Mouse (Mus musculus) cortical plate, adult 2 months (tissue): ENCODE data around the gene Adgrf5. TPM values are rescaled to one million over a fixed set of nuclear protein-coding genes. Genes with fewer than 3 reads are reported as not detected.

ENCODE experiments used
- H3K27ac ChIP-seq: fragments of 200-500 bp; 2 replicates; pipeline ENCODE4 v1.5.1; 2012; ENCODE audit warnings: low read length, control low read depth, inconsistent platforms; ENCODE audit not compliant: insufficient read depth
- H3K4me1 ChIP-seq: fragments of 200-500 bp; 2 replicates; pipeline ENCODE4 v1.6.1; 2011; ENCODE audit warnings: low read length; ENCODE audit not compliant: control insufficient read depth, insufficient read depth
- H3K4me3 ChIP-seq: fragments of 200-500 bp; 2 replicates; pipeline ENCODE4 v1.5.1; 2011; ENCODE audit warnings: mild to moderate bottlenecking, low read length, control low read depth; ENCODE audit not compliant: insufficient read depth
- CTCF ChIP-seq: fragments of 200-500 bp; IDR thresholded peaks from 2 replicates; pipeline ENCODE4 v1.5.1; 2011; ENCODE audit warnings: mild to moderate bottlenecking, control low read depth, low read length; ENCODE audit not compliant: insufficient read depth; ENCODE audit errors: extremely low read depth
- POLR2A ChIP-seq: fragments of 200-500 bp; IDR thresholded peaks from 2 replicates; pipeline ENCODE4 v1.6.1; 2011; ENCODE audit warnings: mild to moderate bottlenecking, low read length, control low read depth; ENCODE audit not compliant: insufficient read depth; ENCODE audit errors: extremely low read depth
- polyA plus RNA-seq: library from polyadenylated mRNA; depleted of rRNA; stranded (reverse); fragments of >200 nt; gene quantifications from 2 replicates; pipeline ENCODE4 v1.2.3, GENCODE M21; 2012; rRNA removed

Gene Adgrf5
- polyA plus RNA-seq, 1 experiment = 23.9 TPM

DNA sequence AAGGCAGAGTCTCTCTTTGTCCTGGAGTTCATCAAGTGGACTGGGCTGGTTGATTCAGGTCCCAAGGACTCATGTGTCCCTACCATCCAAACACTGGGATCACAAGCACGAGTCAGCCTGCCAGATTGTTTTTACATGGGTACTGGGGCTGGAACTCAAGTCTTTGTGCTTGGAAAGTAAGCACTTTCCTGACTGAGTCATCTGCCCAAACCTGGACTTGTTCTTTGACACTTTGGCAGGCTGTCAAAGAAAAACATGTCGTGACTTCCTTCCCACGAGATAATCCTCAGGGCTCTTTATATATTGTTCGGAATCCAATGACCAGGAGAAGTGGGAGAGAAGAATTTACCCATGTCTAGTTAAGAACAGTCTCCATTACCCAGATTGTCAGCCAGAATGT, 137.3 kb downstream of the Adgrf5 start:
- no peak overlapping the region for H3K27ac ChIP-seq
- no peaks in the 10 kb centered on the region for H3K4me1 ChIP-seq
- no peak for TF ChIP-seq CTCF
- TF ChIP-seq POLR2A = no peak

DNA sequence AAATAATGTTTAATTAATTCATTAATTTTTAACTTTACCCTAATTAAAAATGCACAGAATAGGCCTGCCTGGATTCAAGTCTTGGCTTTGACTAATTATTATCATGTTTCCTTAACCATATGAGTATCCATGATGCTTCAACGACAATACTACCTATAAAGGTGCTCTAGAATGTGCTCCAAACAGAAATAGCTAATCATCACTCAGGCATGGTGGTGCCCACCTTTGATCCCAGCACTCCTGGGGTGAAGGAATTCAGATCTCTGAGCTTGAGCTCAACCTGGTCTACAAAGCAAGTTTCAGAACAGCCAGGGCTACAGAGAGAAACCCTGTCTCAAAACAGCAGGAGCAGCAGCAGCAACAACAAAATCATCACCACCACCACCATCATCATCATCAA, 140.3 kb downstream of the Adgrf5 start:
- H3K4me1 ChIP-seq = no peaks in the 10 kb centered on the region
- no peak for TF ChIP-seq CTCF
- TF ChIP-seq POLR2A = no peak
- H3K4me3 ChIP-seq = no peak overlapping the region
- H3K27ac ChIP-seq = no peak overlapping the region

More for the DNA sequence above, 137.3 kb downstream of the Adgrf5 start:
- no peak overlapping the region for H3K4me3 ChIP-seq

DNA sequence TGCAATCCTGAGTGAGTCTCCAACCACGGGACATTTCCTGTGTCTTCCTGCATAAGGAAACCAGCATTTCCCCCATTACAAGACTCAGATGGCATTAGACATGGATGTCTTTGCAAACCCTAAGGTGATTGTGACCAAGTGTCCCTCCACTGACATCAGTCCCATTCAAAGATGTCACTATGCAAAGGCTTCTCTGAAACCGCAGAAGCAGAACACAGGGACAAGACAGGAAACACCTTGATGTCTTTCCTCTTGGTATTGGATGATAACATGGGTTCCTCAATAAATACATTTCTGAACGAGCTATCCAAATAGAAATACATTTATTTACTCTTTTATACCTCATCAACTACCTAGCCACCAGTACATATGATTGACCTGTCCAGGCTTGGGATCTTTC, 141.0 kb downstream of the Adgrf5 start:
- Histone ChIP-seq H3K4me3 (no peak overlapping the region), H3K4me1 (no peaks in the 10 kb centered on the region), H3K27ac (no peak overlapping the region)
- no peak for TF ChIP-seq POLR2A
- TF ChIP-seq CTCF = no peak

DNA sequence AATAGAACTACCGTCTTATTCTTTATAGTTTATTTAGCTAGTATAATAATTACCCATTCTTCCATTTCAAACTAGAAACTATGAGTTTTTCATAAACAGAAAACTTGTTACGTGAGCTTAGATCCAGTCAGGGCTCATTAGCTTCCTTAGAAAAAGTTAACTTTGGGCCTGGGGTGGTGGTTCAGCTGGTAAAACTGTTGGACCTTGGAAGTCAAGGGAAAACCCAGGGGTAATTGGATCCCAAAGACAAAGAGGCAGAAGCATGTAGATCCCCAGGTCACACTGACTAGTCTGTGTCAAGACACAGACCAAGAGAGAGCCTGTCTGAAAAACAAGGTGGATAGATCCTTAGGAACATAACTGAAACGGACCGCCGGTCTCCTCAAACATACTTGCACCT, 141.4 kb downstream of the Adgrf5 start:
- Histone ChIP-seq H3K4me1 (no peaks in the 10 kb centered on the region), H3K27ac (no peak overlapping the region), H3K4me3 (no peak overlapping the region)
- TF ChIP-seq POLR2A = no peak
- TF ChIP-seq CTCF = no peak

DNA sequence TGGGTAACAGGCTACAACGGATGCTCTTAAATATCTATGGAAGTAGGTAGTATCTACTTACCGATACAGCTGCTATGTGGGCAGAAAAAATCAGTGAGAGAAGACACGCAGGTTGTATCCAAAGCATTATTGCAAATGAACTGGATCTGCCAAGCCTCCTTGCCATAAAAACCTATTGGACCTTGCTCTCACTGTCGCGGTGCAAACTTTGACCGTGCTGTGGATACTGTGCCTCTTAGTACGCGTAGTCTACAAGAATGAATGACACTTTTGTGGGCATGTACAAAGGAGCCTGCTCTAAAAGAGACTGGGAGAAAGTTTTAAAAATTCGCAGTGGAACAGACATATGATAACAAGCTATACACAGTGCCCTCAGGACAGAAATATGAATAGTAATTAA, 142.3 kb downstream of the Adgrf5 start, which contains the start of gene Mep1a:
TSS of gene Mep1a (minus strand) at position 221 of the 400 bp plus-strand sequence.
- no peaks in the 10 kb centered on the region for H3K4me1 ChIP-seq
- H3K27ac ChIP-seq = no peak within 1 kb of the TSS
- TF ChIP-seq POLR2A (no peak), CTCF (no peak)
- H3K4me3 ChIP-seq = no peak within 1 kb of the TSS

DNA sequence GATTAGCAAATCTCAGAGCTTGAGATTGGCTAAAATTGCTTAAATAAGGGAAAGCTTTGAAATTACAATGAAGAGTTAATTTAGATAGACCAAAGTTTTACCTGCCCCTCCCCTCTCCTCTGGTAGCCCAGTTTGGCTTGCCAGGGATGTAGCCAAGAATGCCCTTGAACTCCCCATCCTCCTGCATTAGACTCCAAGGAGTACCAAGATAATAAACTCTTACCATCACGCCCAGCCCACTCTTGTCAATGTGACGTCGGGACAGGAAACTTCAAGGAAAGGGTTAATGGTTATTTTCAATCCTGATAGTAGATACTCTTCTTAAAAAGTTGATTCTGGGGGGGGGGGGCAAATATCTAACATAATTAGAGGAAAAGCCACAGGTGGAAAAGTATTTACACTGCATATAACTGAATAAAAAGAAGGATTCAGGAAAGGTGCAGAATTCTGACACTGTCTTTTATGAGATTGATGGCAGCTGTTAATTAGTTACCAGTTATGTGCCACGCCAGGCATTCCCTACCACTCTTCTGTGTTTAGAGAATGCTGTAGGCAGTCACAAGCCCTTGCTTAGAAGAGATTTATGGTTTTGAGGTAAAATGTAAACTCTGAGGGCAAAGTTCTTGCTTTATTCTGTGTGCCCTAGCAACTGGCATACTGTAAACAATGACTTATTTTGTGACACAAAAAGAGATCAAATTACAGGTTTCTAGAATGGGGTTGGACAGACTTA, 143.8 kb downstream of the Adgrf5 start:
- Histone ChIP-seq H3K4me3 (no peak overlapping the region), H3K4me1 (no peaks in the 10 kb centered on the region), H3K27ac (no peak overlapping the region)
- TF ChIP-seq CTCF (no peak), POLR2A (no peak)

DNA sequence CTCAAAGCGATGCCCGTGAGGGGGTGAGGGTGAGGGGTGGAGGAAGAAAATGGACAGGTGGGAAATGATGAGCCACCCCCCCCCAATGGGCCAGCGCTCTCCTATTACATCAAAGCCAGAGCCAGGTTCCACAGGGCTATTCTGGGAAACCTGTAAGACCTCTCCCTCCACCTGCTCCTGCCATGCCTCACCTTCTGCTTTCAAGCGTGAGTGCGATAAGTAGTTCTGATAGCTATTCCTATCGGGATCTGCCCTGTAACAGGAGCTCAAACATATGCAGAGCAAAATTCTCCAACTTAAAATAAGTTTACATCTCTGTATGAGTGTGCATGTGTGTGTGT, 144.3 kb downstream of the Adgrf5 start:
- no peak overlapping the region for H3K27ac ChIP-seq
- H3K4me3 ChIP-seq = no peak overlapping the region
- TF ChIP-seq POLR2A (no peak), CTCF (no peak)
- H3K4me1 ChIP-seq = no peaks in the 10 kb centered on the region

Other genes starting within 250 kb of the Adgrf5 start
- gene Adgrf1, start 90.1 kb upstream of the Adgrf5 start, polyA plus RNA-seq = 0.04 TPM in 2 replicates
- gene Mep1a, start 142.4 kb downstream of the Adgrf5 start, polyA plus RNA-seq = 0.02 TPM in 1 of 2 replicates, not detected in the other
- gene Ankrd66, start 183.2 kb downstream of the Adgrf5 start, polyA plus RNA-seq = 0.44 and 0.75 TPM in 2 replicates
- gene Pla2g7, start 207.6 kb downstream of the Adgrf5 start, polyA plus RNA-seq = 137 and 139 TPM in 2 replicates